Mouse (Mus musculus) cerebellum, postnatal 14 days (tissue): Measurements from ENCODE around the gene Ackr1.
"Not testable (repeated sequence)": the region's sequence is repeated elsewhere in the genome, so short reads cannot be mapped to it uniquely, and the experiment has no call there.

Experiments used
- DNase-seq, 2 experiments: peaks; one replicate each; pipeline ENCODE4 v3.0.0; 2021; ENCODE audit warnings: mixed read lengths in 2 of 2

Gene Ackr1

GRCm38 (mm10) chr1:173348527-173348926 is 15.0 kb upstream of the Ackr1 start:
- DNase-seq = no peak

- no peak for DNase-seq
Observed at GRCm38 (mm10) chr1:173345112-173345511, 11.6 kb upstream of the Ackr1 start.

DNA sequence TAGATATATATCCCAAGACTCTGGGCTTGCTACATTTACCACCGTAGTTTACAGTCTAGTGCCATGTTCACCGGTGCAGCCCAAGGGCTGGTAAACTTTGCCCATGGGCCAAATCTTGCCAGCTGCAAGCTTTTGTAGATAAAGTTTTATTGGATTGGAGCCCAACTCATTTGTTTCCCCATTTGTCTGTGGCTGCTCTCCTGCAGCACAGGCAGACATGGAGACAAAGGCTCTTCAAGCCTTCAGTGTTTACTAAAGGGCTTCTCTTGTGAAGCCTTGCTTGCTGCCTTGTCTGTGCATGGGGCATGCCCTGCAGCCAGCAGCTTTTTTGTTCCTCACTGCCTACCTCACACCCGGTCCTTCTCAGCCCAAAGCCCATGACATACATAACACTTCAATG is 10.4 kb upstream of the Ackr1 start:
- DNase-seq = no peak

- DNase-seq = no peak
Observed at GRCm38 (mm10) chr1:173342425-173342824, 8.9 kb upstream of the Ackr1 start.

DNA sequence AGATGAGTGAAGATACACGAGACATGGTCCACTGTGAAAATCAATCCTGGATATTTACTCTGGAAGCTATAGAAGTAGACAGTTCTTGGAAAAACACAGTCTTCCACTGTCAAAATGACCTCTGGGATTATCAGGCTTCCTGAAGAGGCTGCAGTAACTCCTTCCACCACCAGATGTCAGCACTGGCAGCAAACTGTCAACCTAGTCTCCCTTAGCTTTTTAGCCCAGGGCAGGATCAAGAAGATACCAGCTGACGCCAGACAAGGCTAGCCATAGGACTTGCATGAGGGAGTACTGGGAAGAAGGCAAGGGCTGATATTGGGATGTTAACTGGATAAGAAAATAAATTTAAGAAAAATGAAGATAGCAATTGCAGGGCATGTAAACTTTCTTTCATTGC is 6.0 kb upstream of the Ackr1 start:
- DNase-seq = peak; percentile 86 to 91

GRCm38 (mm10) chr1:173337008-173337407 is 3.5 kb upstream of the Ackr1 start:
- peak in 1 of 2 experiments; percentile 15 for DNase-seq

- DNase-seq = peak in 1 of 2 experiments; percentile 18
Observed at GRCm38 (mm10) chr1:173335903-173336302, 2.4 kb upstream of the Ackr1 start.

DNA sequence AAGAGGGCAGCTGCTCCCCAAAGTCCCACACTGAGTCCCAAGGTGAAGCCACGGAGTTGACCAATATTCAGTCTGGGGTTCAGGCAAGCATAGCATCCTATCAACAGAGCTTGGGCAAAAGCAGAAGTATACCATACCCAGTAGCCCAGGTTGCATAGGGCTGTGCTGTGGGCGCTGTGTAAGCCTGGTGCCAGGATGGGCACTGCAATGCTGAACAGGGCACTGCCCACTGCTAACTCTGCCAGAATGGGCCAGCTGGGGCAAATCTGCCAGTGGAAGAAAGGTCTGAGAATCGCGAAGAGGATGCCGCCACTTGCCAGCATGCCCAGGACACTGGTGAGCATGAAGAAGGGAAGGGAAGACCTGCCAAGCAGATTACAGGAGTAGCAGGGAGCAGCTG is 1.1 kb downstream of the Ackr1 start:
- peak; percentile 69 to 72 for DNase-seq

- DNase-seq = peak in 1 of 2 experiments; percentile 28
Observed at GRCm38 (mm10) chr1:173329743-173330142, 3.8 kb downstream of the Ackr1 start.

GRCm38 (mm10) chr1:173329185-173329584 is 4.4 kb downstream of the Ackr1 start:
- peak in 1 of 2 experiments; percentile 15 for DNase-seq

DNA sequence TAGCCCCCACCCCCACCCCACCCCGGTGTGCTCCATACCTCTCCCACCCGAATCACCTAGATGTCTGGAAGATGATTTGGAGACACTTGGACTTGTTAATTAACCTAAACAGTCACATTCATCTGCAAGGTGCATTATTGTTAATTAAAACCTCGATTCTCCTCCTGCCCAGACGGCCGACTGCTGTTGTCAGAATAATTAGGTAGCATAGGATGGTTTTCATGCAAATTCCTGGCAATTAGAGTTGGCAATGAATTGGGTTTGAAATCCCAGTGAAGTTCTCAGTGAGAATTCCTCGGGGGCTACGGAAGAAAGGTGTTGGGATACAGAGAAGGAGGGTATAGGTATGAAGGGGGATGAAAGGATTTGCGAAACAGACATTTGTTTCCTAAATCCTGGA is 5.1 kb downstream of the Ackr1 start:
- DNase-seq = no peak

GRCm38 (mm10) chr1:173326552-173326951 is 7.0 kb downstream of the Ackr1 start:
- no peak for DNase-seq

GRCm38 (mm10) chr1:173325395-173325794 is 8.2 kb downstream of the Ackr1 start:
- DNase-seq = peak in 1 of 2 experiments; percentile 4

DNA sequence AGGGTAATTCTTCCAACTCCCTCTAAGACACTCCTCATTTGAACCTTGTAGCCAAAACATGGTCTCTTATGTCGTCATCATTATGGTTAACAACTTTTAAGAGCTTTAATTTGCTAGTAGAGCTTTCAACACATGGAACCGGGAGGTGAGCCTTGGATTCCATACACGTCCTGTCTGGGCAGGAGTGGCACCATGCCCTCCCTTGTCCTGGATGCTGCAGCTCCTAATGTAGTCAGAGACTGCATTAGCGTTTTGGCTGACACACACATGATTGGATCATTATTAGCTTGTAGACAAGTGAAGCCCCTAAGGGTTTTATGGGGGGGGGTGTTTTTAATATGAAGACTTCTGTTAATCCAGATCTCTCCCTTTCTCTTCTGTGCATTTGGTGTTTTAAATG is 8.6 kb downstream of the Ackr1 start:
- peak in 1 of 2 experiments; percentile 19 for DNase-seq

- peak; percentile 80 to 82 for DNase-seq
Observed at GRCm38 (mm10) chr1:173323839-173324585, 9.5 kb downstream of the Ackr1 start.

DNA sequence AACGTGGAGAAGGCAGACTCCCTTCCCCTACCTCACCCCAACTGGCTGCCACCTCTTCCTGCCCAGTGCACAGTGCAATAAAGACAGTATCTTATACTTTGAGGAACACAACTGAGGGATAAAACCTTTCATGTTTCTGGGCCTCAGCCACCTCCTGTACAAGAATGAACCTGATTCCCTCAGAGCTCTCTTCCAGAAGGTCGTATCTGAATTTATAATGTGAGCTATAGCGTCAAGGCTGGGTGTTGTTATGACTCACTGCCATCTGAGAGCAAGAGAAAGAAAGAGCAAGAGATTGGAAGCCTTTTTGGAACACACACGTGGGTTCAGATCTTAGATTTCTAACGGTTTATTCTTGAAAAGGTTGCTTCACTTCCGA is 11.3 kb downstream of the Ackr1 start:
- DNase-seq = no peak

DNA sequence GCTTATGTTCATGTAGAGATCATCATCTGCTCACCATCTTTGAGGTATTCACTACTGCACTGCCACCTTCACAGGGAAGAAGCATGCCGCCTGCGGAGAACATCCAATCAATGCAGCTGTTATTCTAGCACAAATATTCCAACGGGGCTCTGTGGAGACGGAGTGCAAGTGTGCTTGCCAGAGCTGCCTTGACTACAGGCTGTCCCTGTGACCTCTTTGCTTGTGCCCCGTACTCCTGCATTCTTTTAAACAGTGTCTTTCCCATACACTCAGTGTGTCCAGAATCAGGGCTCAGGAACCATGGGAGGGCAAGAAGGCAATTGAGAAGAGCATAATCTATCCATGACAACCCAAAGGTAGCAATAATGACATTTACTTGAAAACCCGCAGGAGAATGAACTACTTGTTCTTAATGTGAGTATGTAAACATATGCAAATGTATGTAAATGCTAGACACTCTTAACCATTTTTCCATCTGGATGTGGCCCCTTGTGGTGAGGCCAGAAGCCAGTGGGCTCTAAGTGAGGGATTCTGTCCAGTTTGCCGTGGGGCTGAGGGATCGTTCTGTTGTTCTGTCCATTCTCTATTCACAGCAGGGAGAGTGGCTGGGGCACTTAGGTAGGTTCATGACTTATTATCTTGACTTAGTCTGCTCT is 11.8 kb downstream of the Ackr1 start:
- DNase-seq = no peak

- DNase-seq = no peak
Observed at GRCm38 (mm10) chr1:173317925-173318477, 15.5 kb downstream of the Ackr1 start.

GRCm38 (mm10) chr1:173315725-173316124 is 17.8 kb downstream of the Ackr1 start:
- DNase-seq = no peak

GRCm38 (mm10) chr1:173313535-173314050 is 20.0 kb downstream of the Ackr1 start:
- not testable (repeated sequence) for DNase-seq

GRCm38 (mm10) chr1:173302795-173303194 is 30.8 kb downstream of the Ackr1 start:
- DNase-seq = not testable (repeated sequence)
